Mouse (Mus musculus): Measurements from ENCODE around the gene Btn1a1. TPM values are rescaled to one million over a fixed set of nuclear protein-coding genes. Genes with fewer than 3 reads are reported as not detected.

The Btn1a1 gene
- 0.09 and 0.20 TPM in 2 replicates for polyA plus RNA-seq (2015; fragmentation: Nextera tagmentation; extraction: Ambion mirVana)

- 0% methylated on average over 7 of the region's 7 CpGs for WGBS
Observed at GRCm38 (mm10) chr13:23465600-23466109, at the start of gene Btn1a1. Gene Btn1a1, minus strand, starts transcription at chr13:23465901.

GRCm38 (mm10) chr13:23515281-23515680 is 49.6 kb upstream of the Btn1a1 start:
- Histone ChIP-seq H3K9ac (ENCODE audit: low read depth, low read length) (no peak overlapping the region), H3K9me3 (ENCODE audit: control insufficient read depth, low read length) (no peaks in the 10 kb centered on the region), H3K4me1 (ENCODE audit: control insufficient read depth, insufficient read depth, low read depth, low read length) (peaks cover 2% of the 10 kb centered on the region; the same call in 1 of the 2 replicates), H3K4me3 (ENCODE audit: low read length) (no peak overlapping the region), H3K27ac (ENCODE audit: low read depth, low read length) (no peak overlapping the region), H3K27me3 (replicated peaks; ENCODE audit: control insufficient read depth, insufficient read depth, low read length) (no peaks in the 10 kb centered on the region), H3K4me2 (ENCODE audit: low read length) (no peak overlapping the region), H3K36me3 (ENCODE audit: control insufficient read depth, insufficient read depth, low read length) (no peaks in the 10 kb centered on the region)
- no peak for ATAC-seq
- 77% methylated on average over 5 of the region's 5 CpGs for WGBS

More at GRCm38 (mm10) chr13:23465600-23466109, at the start of gene Btn1a1:
- H3K4me2 ChIP-seq (ENCODE audit: low read length): peak within 1 kb of the TSS; percentile 88
- H3K4me3 ChIP-seq (ENCODE audit: low read length): peak within 1 kb of the TSS; percentile 59
- H3K36me3 ChIP-seq (ENCODE audit: control insufficient read depth, insufficient read depth, low read length): no peaks in the 10 kb centered on the region
- no peak within 1 kb of the TSS for H3K27ac ChIP-seq (ENCODE audit: low read depth, low read length)
- H3K9ac ChIP-seq (ENCODE audit: low read depth, low read length): peak within 1 kb of the TSS; percentile 64; the same call in 1 of the 2 replicates
- H3K27me3 ChIP-seq (replicated peaks; ENCODE audit: control insufficient read depth, insufficient read depth, low read length): 0 out of 2 replicates have a peak, but pooled peaks cover 2% of the 10 kb centered on the region
- ATAC-seq: no peak
- H3K9me3 ChIP-seq (ENCODE audit: control insufficient read depth, low read length): no peaks in the 10 kb centered on the region
- peaks cover 8% of the 10 kb centered on the region for H3K4me1 ChIP-seq (ENCODE audit: control insufficient read depth, insufficient read depth, low read depth, low read length)

GRCm38 (mm10) chr13:23513517-23513916 is 47.8 kb upstream of the Btn1a1 start:
- no peaks in the 10 kb centered on the region for H3K36me3 ChIP-seq (ENCODE audit: control insufficient read depth, insufficient read depth, low read length)
- H3K27me3 ChIP-seq (replicated peaks; ENCODE audit: control insufficient read depth, insufficient read depth, low read length): no peaks in the 10 kb centered on the region
- H3K4me2 ChIP-seq (ENCODE audit: low read length): no peak overlapping the region
- H3K4me3 ChIP-seq (ENCODE audit: low read length): no peak overlapping the region
- no peak for ATAC-seq
- H3K27ac ChIP-seq (ENCODE audit: low read depth, low read length): no peak overlapping the region
- no peaks in the 10 kb centered on the region for H3K9me3 ChIP-seq (ENCODE audit: control insufficient read depth, low read length)
- no peak overlapping the region for H3K9ac ChIP-seq (ENCODE audit: low read depth, low read length)
- WGBS: 90% methylated on average over 1 of the region's 1 CpGs
- H3K4me1 ChIP-seq (ENCODE audit: control insufficient read depth, insufficient read depth, low read depth, low read length): peaks cover 2% of the 10 kb centered on the region; the same call in 1 of the 2 replicates

GRCm38 (mm10) chr13:23510127-23510526 is 44.4 kb upstream of the Btn1a1 start:
- Histone ChIP-seq H3K4me3 (ENCODE audit: low read length) (no peak overlapping the region), H3K4me2 (ENCODE audit: low read length) (no peak overlapping the region), H3K27me3 (replicated peaks; ENCODE audit: control insufficient read depth, insufficient read depth, low read length) (no peaks in the 10 kb centered on the region), H3K27ac (ENCODE audit: low read depth, low read length) (no peak overlapping the region), H3K4me1 (ENCODE audit: control insufficient read depth, insufficient read depth, low read depth, low read length) (peaks cover 3% of the 10 kb centered on the region), H3K9ac (ENCODE audit: low read depth, low read length) (no peak overlapping the region), H3K9me3 (ENCODE audit: control insufficient read depth, low read length) (no peaks in the 10 kb centered on the region), H3K36me3 (ENCODE audit: control insufficient read depth, insufficient read depth, low read length) (no peaks in the 10 kb centered on the region)
- WGBS: 41% methylated on average over 1 of the region's 1 CpGs
- no peak for ATAC-seq

GRCm38 (mm10) chr13:23506819-23507515 is 41.3 kb upstream of the Btn1a1 start:
- Histone ChIP-seq H3K9me3 (ENCODE audit: control insufficient read depth, low read length) (no peaks in the 10 kb centered on the region), H3K9ac (ENCODE audit: low read depth, low read length) (no peak overlapping the region), H3K4me1 (ENCODE audit: control insufficient read depth, insufficient read depth, low read depth, low read length) (peaks cover 3% of the 10 kb centered on the region), H3K27ac (ENCODE audit: low read depth, low read length) (no peak overlapping the region), H3K27me3 (replicated peaks; ENCODE audit: control insufficient read depth, insufficient read depth, low read length) (no peaks in the 10 kb centered on the region), H3K36me3 (ENCODE audit: control insufficient read depth, insufficient read depth, low read length) (no peaks in the 10 kb centered on the region), H3K4me2 (ENCODE audit: low read length) (peak overlapping the region; percentile 35), H3K4me3 (ENCODE audit: low read length) (no peak overlapping the region)
- 20% methylated on average over 14 of the region's 14 CpGs for WGBS
- ATAC-seq: no peak

- no peaks in the 10 kb centered on the region for H3K9me3 ChIP-seq (ENCODE audit: control insufficient read depth, low read length)
- H3K4me2 ChIP-seq (ENCODE audit: low read length): peak overlapping the region; percentile 35
- H3K27ac ChIP-seq (ENCODE audit: low read depth, low read length): no peak overlapping the region
- H3K4me3 ChIP-seq (ENCODE audit: low read length): no peak overlapping the region
- H3K27me3 ChIP-seq (replicated peaks; ENCODE audit: control insufficient read depth, insufficient read depth, low read length): no peaks in the 10 kb centered on the region
- no peak for ATAC-seq
- H3K4me1 ChIP-seq (ENCODE audit: control insufficient read depth, insufficient read depth, low read depth, low read length): peaks cover 3% of the 10 kb centered on the region
- H3K9ac ChIP-seq (ENCODE audit: low read depth, low read length): no peak overlapping the region
- WGBS: 6% methylated on average over 13 of the region's 13 CpGs
- H3K36me3 ChIP-seq (ENCODE audit: control insufficient read depth, insufficient read depth, low read length): no peaks in the 10 kb centered on the region
Observed at GRCm38 (mm10) chr13:23506351-23506750, 40.6 kb upstream of the Btn1a1 start.

GRCm38 (mm10) chr13:23505662-23506345 is 40.1 kb upstream of the Btn1a1 start:
- peaks cover 3% of the 10 kb centered on the region for H3K4me1 ChIP-seq (ENCODE audit: control insufficient read depth, insufficient read depth, low read depth, low read length)
- no peaks in the 10 kb centered on the region for H3K27me3 ChIP-seq (replicated peaks; ENCODE audit: control insufficient read depth, insufficient read depth, low read length)
- H3K36me3 ChIP-seq (ENCODE audit: control insufficient read depth, insufficient read depth, low read length): no peaks in the 10 kb centered on the region
- H3K9me3 ChIP-seq (ENCODE audit: control insufficient read depth, low read length): no peaks in the 10 kb centered on the region
- H3K4me3 ChIP-seq (ENCODE audit: low read length): peak overlapping the region; percentile 18
- ATAC-seq: no peak
- no peak overlapping the region for H3K27ac ChIP-seq (ENCODE audit: low read depth, low read length)
- H3K9ac ChIP-seq (ENCODE audit: low read depth, low read length): peak overlapping the region; percentile 5; the same call in 1 of the 2 replicates
- WGBS: 11% methylated on average over 14 of the region's 14 CpGs
- H3K4me2 ChIP-seq (ENCODE audit: low read length): peak overlapping the region; percentile 35

GRCm38 (mm10) chr13:23503797-23504196 is 38.1 kb upstream of the Btn1a1 start:
- Histone ChIP-seq H3K9ac (ENCODE audit: low read depth, low read length) (no peak overlapping the region), H3K4me1 (ENCODE audit: control insufficient read depth, insufficient read depth, low read depth, low read length) (peaks cover 3% of the 10 kb centered on the region), H3K9me3 (ENCODE audit: control insufficient read depth, low read length) (no peaks in the 10 kb centered on the region), H3K4me2 (ENCODE audit: low read length) (peak overlapping the region; percentile 45), H3K4me3 (ENCODE audit: low read length) (peak overlapping the region; percentile 15), H3K36me3 (ENCODE audit: control insufficient read depth, insufficient read depth, low read length) (no peaks in the 10 kb centered on the region), H3K27ac (ENCODE audit: low read depth, low read length) (no peak overlapping the region), H3K27me3 (replicated peaks; ENCODE audit: control insufficient read depth, insufficient read depth, low read length) (no peaks in the 10 kb centered on the region)
- WGBS: under 1% methylated on average over 9 of the region's 9 CpGs
- peak; percentile 53 for ATAC-seq

GRCm38 (mm10) chr13:23502916-23503315 is 37.2 kb upstream of the Btn1a1 start:
- H3K4me3 ChIP-seq (ENCODE audit: low read length): no peak overlapping the region
- H3K4me1 ChIP-seq (ENCODE audit: control insufficient read depth, insufficient read depth, low read depth, low read length): peaks cover 3% of the 10 kb centered on the region
- H3K9ac ChIP-seq (ENCODE audit: low read depth, low read length): no peak overlapping the region
- no peak for ATAC-seq
- no peaks in the 10 kb centered on the region for H3K9me3 ChIP-seq (ENCODE audit: control insufficient read depth, low read length)
- H3K4me2 ChIP-seq (ENCODE audit: low read length): no peak overlapping the region
- no peak overlapping the region for H3K27ac ChIP-seq (ENCODE audit: low read depth, low read length)
- H3K27me3 ChIP-seq (replicated peaks; ENCODE audit: control insufficient read depth, insufficient read depth, low read length): no peaks in the 10 kb centered on the region
- no peaks in the 10 kb centered on the region for H3K36me3 ChIP-seq (ENCODE audit: control insufficient read depth, insufficient read depth, low read length)
- 39% methylated on average over 4 of the region's 4 CpGs for WGBS

Data from hindbrain, embryonic 16.5 days (tissue).